Mouse (Mus musculus) spleen, postnatal 4 days (tissue): ENCODE data around the gene Hoxa4.
A peak's percentile ranks its signal among the peaks of the same experiment; 100 is the strongest.

Experiments used
- DNase-seq, 2 experiments: peaks; one replicate each; pipeline ENCODE4 v3.0.0; 2022; ENCODE audit warnings: low spot score in 2 of 2

Hoxa4 gene

DNA sequence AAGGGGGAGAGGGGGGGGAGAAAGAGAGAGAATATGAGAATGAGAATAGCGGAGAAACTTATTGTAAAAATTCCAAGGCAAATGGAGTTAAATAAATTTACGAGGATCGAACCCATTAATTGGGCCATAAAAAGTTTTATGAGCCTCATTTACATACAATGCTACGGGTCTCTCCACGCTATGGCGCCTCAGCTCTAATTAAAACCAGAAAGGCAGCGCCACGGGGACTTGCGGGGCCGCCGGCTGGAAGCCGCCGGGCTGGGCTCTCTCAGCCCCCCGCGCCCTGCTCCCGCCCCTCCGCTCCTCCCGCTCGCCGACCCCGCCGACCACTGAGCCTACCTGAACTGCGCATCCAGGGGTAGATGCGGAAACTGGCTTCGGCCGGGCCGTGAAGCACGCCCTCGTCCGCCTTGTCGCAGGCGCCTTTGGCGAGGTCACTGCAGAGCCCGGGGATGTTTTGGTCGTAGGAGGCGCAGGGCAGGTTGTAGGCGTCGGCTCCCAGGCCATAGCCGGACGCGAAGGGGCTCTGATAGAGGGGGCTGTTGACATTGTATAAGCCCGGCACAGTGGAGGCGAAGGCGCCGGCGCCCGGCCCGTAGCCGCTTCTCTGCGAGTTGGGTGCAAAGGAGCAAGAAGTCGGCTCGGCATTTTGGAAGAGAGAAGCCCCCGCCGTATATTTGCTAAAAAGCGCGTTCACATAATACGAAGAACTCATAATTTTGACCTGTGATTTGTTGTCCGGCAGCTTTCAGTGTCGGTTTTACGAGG is 25.3 kb upstream of the Hoxa4 start:
- DNase-seq = peak in 1 of 2 experiments; percentile 63

DNA sequence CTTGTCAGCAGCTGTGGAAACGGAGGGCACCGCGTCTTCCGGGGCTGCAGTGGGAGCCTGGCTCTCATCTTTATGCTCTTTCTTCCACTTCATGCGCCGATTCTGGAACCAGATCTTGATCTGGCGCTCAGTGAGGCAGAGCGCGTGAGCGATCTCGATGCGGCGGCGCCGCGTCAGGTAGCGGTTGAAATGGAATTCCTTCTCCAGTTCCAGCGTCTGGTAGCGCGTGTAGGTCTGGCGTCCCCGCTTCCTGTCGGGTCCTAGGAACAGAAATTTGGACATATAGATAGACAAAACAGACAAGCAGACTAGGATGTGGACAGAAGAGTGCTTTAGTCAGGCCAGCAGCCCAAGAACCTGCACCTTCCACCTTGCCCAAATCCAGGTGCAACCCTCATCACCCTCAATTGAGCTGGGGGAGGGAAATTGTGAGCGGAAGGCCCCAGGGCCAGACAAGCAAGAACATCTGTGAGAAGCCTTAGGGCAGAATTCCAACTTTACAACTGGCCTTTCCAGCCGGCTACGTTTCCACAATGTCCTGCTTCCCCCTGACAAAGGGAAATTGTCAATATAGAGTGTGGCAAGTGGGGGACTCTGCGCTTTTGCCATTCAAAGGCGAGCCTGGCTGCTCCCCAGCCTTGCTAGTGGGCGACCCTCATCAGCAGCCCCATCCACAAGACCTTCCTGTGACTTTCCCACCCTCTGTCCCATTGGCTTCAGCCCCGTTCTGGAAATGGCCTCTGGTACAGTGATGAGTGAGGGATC is 24.4 kb upstream of the Hoxa4 start:
- DNase-seq = peak in 1 of 2 experiments; percentile 57

DNA sequence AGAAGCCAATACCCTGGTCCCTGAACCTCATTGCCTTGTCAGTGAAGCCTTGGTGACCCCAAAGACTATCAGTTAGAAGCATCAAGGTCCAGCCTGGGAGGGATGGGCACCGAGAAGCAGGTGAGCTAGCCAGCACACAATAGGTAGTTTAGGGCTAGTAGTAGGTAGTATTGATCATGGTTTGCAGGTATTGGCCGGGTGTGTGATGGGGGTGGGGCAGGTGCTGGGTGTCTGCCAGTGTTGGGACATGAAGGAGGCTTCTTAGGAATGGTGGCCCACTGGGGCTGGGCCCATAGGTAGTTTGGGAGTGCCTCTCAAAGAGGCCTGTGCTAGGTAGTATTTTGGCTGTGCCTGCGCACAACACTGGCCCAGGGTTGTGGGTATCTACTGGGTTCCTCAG is 23.5 kb upstream of the Hoxa4 start:
- DNase-seq = peak in 1 of 2 experiments; percentile 55

DNA sequence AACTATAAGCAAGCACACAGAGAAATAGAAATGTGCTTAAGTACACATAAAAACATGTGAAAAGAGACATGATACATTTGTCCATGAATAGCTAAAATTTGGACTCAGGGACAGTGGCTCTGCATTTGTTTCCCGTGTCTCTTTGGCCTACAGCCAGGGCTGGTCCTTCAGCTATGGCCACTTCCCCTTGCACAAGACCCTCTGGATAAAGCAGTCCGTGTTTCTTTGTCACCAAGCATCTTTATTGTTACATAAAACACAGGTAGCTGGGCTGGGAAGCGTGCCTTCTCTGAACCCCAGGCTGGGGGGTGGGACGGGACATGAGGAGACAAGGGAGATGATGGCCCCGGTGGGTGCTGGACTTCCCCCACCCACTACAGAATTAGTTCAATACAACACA is 22.7 kb upstream of the Hoxa4 start:
- DNase-seq = no peak

DNA sequence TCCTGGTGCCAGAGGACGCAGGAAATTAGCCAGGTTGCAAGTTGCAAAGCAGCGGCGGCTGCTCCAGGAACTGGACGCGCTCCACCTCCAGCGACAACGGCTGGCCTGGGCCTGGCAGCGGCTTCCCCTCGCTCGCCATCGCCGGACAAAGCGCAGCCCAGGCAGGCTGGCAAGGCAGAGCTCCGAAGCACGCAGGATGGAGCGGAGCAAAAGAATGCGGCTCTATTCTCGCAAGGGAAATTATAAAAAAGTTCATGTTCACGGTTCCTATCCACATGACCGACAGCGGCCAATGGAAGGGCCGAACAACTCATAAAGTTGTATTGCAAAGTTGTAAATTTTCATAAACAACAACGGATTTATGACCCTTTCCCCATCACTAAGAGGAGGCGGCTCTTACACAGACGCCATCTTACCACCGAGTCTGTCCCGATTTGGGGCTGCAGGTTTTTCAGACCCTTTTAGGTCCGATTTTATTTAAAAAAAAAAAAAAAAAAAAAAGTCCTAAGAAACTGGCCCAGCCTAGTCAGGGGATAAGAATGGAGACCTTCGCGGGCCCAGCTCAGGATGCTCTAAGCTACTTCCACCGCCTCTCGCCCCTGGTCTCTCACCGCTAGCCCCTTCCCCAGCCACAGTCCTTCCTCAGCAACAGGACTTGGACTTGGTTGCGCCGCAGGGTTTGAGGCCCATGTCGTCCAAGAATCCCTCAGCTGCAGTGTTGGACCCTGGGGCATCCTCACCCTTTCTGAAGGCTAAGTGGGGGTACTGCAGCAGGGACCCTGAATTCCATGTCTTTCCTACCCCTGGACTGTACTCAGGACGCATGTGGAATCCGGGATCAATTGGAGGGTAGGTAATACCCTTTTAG is 21.8 kb upstream of the Hoxa4 start, which contains the start of the genes Hoxa3 and Gm28308:
Hoxa3 (minus strand) TSS at position 218 of the 868 bp plus-strand sequence.
Gm28308 (minus strand) TSS at position 221 of the 868 bp plus-strand sequence.
- no peak for DNase-seq

DNA sequence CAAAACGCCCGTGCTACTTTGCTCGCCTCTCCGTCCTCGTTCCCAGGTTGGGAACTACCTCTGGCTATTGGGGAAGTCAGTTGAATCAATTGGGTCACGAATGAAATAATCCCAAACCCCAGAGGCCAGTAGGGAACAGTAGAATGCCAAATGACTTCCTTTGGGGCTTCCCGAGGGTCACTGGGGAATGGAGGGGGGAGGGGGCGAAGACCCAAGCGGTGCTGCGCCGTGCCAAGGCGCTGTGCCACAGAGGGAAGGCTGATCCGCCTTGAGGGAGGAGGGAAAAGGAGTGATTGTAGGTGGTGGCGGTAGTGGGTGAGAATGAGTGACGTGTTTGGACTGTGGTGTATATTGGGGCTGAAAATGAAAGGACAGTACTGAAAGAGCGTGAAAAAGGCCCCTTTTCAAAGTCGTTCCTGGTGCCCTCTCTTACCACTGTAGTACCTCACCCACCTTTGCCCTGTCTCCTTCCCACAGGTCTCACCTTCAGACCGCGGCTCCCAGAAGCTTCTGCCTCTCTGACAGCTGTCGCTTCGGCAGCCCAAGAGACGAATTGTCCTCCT is 21.1 kb upstream of the Hoxa4 start:
- DNase-seq = no peak

DNA sequence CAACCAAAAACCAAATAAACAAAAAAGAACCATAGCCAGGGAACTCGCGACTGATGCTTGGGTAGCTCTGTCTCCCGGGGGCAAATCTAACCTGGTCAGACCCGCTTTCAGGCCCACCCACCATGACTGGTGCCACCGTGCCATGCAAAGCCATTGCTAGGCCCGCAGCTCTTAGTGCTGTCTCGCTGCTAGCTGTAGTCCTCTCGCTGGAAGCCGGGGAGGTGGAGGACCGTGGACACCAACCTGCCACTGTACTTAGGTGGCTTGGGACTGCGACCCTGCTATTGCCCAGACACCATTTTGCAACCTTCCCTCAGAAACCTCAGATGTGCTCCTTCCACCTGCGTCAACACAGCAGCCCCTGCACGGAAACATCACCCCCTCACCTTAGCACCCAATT is 20.4 kb upstream of the Hoxa4 start:
- no peak for DNase-seq

DNA sequence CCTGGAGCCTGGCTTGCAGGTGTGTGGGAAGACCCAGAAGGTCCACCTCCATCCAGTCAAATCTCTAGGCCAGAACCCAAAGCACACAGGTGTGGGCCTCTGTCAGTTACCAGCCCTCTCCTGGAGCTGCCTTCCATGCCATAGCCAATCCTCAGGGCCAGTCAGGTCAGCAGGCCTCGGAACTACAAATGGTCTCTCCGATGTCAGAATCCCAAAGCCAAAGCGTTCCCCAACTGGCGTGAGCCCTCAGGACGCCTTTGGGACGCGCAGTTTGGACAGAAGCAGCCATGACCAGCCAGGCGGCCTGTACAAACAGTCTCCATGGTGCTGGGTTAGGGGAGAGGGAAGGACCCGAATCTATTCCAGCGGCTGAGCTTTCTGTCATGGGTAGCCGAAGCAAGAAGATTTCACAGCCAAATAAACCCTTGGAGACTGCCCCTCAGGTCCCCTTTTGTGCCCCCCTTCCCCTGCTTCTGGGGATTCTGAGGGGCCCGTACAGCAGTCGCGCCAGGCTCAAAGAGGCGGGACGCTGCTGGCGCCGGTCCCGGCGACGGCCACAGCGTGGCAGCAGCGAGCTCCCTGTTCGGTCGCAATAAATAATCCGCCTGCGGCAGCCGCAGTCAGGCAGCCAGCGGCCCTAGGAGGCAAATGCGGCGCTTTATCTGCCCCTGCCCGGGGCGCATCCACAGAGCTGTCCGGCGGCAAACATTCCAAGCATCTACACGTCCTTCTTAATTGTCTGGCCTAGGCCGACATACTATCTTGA is 19.8 kb upstream of the Hoxa4 start:
- peak; percentile 58 to 84 for DNase-seq

DNA sequence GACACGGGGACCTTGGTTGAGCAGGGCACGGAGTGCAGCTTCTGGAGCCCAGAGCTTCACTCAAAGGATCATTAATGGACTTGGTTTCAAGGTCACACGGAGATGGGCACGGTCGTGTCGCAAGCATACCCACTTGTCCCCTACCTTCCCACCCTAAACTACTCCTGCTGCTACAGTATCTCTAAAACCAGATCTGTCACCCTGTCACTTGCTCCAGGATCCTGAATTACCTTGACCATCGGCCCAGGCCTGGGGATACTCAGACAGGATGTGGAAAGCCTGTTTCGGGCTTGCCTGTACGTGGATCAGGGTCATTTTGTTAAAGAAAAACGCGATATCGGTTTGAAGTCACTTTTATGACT is 18.1 kb upstream of the Hoxa4 start:
- no peak for DNase-seq

DNA sequence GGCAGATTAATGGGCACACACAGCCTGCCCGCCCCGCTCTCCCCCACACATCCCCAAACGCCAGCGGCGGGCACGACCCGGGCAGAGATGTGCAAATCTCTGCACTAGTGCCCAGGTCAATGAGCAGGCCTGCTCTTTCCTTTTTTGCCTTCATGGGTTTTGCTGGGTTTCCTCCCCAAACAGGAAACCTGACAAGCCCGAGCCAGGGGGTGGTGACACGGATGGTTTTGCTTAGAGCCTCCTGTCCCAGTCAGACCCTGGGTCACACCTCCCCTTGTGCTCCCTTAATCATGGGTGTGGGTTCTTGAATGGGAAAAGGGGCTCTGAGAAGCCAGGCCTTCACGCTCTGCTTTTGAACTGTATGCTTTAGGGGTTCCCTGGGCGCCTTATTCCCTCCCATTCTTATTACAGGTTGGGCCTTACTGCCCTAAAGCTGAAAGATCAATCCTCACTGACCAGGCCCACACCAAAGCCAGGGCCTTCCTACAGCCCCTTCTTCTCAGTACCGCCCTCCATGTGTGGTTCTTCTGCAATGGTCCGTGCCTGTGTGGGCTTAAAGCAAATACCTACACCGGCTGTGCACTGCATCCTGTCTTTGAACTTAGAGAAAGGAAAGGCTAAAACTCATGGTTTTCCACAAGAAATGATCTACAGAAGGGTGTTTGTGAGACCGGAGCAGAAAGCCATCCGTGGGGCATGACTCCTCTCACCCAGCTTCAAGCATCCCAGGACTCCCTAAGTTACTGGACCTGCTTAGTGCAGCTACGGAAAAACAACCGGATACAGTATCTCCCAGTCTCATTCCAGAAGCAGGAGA is 17.5 kb upstream of the Hoxa4 start:
- DNase-seq = peak in 1 of 2 experiments; percentile 55

DNA sequence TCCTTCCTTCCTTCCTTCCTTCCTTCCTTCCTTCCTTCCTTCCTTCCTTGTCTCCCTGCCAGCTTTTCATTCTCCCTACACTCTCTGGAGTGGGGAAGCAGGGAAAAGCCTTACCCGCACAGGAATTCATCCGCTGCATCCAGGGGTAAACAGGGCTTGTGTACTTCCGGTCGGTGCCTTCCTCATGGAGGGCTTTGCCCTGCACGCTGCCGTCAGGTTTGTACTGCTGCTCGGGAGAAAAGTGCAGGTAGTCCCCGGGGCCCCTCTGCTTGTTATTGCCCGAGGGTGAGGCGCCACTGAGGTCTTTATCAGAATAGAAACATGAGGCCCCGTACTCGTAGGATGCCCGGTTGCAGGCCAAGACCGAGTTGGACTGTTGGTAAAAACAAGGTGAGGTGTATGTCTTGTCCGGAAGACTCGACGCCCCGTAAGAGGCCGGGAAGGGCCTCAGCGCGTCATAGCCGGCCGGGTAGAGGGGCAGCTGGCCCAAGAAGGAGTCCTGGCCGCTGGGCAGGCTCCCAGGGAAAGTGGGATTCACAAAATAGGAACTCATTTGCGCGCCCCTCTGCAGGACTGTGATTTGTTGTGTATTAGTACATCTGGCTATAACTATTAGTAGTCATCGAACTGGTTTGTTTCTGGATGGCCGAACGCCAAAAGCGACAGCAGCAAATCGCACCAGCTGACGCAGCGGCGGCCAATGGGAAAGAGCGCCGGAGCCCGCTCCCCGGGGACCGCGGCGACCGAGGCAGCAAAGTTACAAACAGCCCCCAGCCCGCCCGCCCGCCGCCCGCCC is 16.7 kb upstream of the Hoxa4 start, which contains the start of gene Hoxa6:
Hoxa6 (minus strand) TSS at position 651 of the 796 bp plus-strand sequence.
- DNase-seq = no peak

DNA sequence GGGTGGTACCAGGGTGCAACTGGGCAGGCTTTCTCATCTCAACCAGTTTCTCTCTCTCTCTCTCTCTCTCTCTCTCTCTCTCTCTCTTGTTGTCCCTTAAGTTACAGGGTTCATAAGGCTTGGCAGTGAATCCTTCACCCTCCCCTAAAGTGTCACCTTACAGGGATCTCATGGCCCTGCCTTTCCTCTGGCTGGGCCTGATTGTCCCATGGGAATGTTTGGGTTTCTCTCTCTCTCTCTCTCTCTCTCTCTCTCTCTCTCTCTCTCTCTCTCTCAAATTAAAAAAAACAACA is 16.1 kb upstream of the Hoxa4 start:
- DNase-seq = no peak

DNA sequence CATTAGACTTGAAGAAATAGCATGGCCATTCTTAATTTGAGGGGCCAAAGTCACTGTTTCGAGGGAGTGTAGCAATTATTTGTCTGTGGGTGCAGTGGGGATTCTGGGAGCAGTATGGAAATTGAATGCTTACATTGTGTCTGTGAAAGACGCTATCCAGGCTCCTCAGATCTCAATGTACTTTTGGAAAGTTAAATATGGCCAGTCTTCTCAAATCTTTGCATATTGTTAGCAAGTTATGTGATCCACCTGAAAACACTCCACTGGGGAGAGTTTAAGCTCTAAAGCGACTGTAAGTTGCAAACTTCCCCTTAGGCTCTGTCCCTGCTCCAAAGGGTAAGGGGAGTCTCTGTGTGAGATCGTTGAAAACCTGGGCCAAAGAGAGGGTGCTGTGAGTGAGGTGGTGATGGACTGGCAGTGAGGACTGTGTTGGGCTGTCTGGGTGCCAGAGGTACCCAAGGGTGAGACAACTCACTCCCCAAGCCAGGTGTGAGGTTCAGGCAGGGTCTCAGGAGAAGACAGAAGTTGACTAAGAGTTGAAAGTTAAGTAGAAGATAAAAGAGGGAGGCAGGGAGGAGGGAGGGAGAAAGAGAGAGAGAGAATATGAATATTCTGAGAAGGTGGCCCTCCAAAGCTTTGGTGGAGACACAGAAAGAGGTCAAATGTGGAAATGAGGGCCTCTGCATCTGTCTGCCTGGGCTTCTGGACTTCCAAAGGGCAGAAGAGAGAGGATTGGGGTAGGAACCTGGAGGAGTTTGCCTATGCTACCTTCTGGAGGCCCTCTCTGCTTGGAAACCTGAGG is 15.5 kb upstream of the Hoxa4 start:
- DNase-seq = no peak

DNA sequence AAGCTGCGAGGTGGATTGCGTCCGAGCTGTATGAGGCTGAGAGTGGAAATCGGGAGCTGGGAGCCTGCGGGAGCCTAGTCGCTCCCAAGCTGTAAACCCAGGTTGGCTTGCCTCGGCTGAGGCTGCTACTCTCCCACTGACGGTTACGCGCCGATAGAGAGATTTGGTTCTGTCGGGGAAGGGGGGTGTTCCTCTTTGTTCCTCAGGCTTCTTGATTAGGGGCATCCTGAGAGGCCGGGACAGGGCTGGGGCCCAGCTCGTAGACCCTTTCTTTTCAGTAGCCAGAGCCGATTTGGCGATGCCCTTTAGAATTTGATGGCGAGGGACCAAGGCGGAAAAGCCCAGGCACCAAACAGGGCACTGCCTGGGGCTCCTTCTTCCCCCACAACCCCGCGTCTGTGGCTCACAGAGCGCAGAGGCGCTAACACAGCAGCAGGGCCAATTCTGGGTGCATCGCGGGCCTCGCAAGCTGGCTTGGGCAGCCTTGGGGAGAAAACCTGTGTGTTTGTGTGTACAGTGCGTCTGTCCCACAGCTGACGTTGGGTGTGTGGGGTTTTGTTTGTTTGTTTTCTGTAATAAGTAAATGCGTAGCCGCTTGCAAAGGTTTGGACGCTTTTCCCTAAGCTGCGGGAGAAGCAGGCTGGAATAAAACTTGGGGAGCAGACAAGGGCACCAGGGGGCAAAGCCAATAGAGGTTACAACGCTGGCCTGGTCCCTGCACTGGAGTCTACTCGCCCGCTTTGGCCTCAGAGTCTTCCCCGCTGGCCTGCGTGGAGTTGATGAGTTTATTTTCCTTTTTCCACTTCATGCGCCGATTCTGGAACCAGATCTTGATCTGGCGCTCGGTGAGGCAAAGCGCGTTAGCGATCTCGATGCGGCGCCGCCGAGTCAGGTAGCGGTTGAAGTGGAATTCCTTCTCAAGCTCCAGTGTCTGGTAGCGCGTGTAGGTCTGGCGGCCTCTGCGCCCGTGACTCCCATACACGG is 14.4 kb upstream of the Hoxa4 start:
- peak in 1 of 2 experiments; percentile 55 for DNase-seq

DNA sequence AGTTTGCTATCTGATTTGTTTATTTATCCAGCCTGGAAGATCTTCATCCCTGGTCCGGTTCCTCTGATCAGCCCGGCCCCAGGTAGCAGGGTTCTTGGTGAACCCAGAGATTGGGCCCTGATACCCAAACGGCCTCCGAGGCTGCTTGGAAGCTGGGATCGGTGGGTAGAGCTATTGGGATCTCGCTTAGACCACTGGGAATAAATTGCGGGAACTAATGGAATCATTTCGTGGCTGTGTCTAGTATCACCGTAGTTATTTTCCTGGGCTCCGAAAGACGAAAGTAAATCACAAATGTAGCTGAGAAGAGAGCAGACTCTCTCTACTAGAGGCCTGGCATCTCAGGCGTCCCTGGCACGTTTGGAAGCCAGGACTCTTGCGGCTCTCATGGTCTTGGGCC is 13.7 kb upstream of the Hoxa4 start:
- no peak for DNase-seq

DNA sequence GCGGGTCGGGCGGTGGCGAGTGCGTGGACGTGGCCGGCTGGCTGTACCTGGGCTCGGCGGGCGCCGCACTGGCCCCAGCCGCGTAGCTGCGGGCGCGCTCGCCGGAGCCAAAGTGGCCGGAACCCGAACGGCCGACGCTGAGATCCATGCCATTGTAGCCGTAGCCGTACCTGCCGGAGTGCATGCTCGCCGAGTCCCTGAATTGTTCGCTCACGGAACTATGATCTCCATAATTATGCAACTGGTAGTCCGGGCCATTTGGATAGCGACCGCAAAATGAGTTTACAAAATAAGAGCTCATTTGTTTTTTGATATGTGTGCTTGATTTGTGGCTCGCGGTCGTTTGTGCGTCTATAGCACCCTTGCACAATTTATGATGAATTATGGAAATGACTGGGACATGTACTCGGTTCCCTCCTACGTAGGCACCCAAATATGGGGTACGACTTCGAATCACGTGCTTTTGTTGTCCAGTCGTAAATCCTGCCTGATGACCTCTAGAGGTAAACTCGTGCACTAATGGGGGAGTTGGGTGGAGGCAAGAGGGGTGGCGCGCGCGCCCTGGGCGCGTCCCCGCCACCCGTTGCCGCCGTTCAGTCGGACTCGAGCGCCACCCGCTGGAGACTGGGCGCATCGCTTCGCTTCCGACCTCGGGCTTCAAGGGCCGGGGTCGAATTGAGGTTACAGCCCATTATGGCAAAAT is 12.6 kb upstream of the Hoxa4 start, which contains the start of gene Hoxa5:
Hoxa5 (minus strand) TSS at position 538 of the 703 bp plus-strand sequence.
- DNase-seq = peak; percentile 27 to 73
